9 mouse cellular contexts compared by ENCODE assay signal in genomic region chr4:115657104-115657866, GRCm38 (mm10). TPM values are rescaled to one million over a fixed set of nuclear protein-coding genes. Genes with fewer than 3 reads are reported as not detected.
A peak's percentile ranks its signal among the peaks of the same experiment; 100 is the strongest.
DNase-seq lines count a peak whose midpoint lies in the region; ATAC-seq and TF ChIP-seq lines count a peak whose summit lies in the region.
"Had no signal": no experiment of that assay in that cellular context is flagged by ENCODE, and none has a peak within 500 bp of the region (broad histone marks: within the 10 kb centered on the region; RNA-seq: fewer than 3 reads in every experiment).

No protein-coding gene starts in this region.

- TF ChIP-seq CTCF in MEL (IDR thresholded peaks at IDR 0.05 in 2 of 3, conservative IDR thresholded peaks at IDR 0.05 in 1 of 3; ENCODE audit: control insufficient read depth in 1 of 3, insufficient read depth in 1 of 3, low read depth in 2 of 3, low read length in 3 of 3, poor library complexity in 1 of 3, severe bottlenecking in 1 of 3): no peak
- no peak for TF ChIP-seq CTCF in intestine, postnatal 0 days (IDR thresholded peaks at IDR 0.05; ENCODE audit: low read depth)

- peak overlapping the region; percentile 50 for H3K9ac ChIP-seq in MEL (ENCODE audit: control insufficient read depth, low read depth, low read length, poor library complexity, severe bottlenecking)
- peak overlapping the region; percentile 42; the same call in 1 of the 2 replicates for H3K9ac ChIP-seq in intestine, postnatal 0 days (ENCODE audit: low read depth, low read length)
- H3K9ac ChIP-seq in limb, embryonic 13.5 days: peak overlapping the region; percentile 60
- H3K9ac ChIP-seq in midbrain, embryonic 11.5 days (ENCODE audit: low read length): peak overlapping the region; percentile 60
- 0 out of 2 replicates have a peak overlapping the region, but pooled peaks have one; percentile 18 for H3K9ac ChIP-seq in stomach, embryonic 14.5 days (replicated peaks; ENCODE audit: low read depth, low read length)

- H3K4me1 ChIP-seq in MEL (ENCODE audit: control insufficient read depth in 1 of 2, insufficient read depth in 2 of 2, low read length in 2 of 2): peaks cover 4 to 21% of the 10 kb centered on the region in 2 experiments; a peak in 3 of 4 replicates
- no peaks in the 10 kb centered on the region for H3K4me1 ChIP-seq in intestine, postnatal 0 days (replicated peaks; ENCODE audit: control insufficient read depth, insufficient read depth, low read length)
- H3K4me1 ChIP-seq in limb, embryonic 13.5 days: peaks cover 4% of the 10 kb centered on the region; the same call in 1 of the 2 replicates
- H3K4me1 ChIP-seq in midbrain, embryonic 11.5 days (ENCODE audit: control insufficient read depth, insufficient read depth, low read length): peaks cover 3% of the 10 kb centered on the region; the same call in 1 of the 2 replicates
- no peaks in the 10 kb centered on the region for H3K4me1 ChIP-seq in stomach, embryonic 14.5 days (ENCODE audit: control insufficient read depth, insufficient read depth, low read length)

- DNase-seq in MEL (ENCODE audit: low read depth, low spot score): peak; percentile 62
- DNase-seq in heart, adult 18-20 months: peak; percentile 56 to 68
- DNase-seq in midbrain, embryonic 11.5 days (ENCODE audit: low spot score, missing footprints): peak; percentile 92
- no peak for DNase-seq in cerebellum, adult 9-11 months

- no peaks in the 10 kb centered on the region for H3K9me3 ChIP-seq in MEL (replicated peaks; ENCODE audit: insufficient read depth, low read length)
- H3K9me3 ChIP-seq in intestine, postnatal 0 days (ENCODE audit: control insufficient read depth): no peaks in the 10 kb centered on the region
- H3K9me3 ChIP-seq in limb, embryonic 13.5 days: no peaks in the 10 kb centered on the region
- no peaks in the 10 kb centered on the region for H3K9me3 ChIP-seq in midbrain, embryonic 11.5 days (ENCODE audit: control insufficient read depth, low read length)
- H3K9me3 ChIP-seq in stomach, embryonic 14.5 days (ENCODE audit: control insufficient read depth, low read depth, low read length): no peaks in the 10 kb centered on the region

- TF ChIP-seq POLR2A in MEL (IDR thresholded peaks at IDR 0.05; ENCODE audit: control insufficient read depth in 1 of 2, insufficient read depth in 1 of 2, low read depth in 1 of 2, low read length in 2 of 2, poor library complexity in 1 of 2): no peak

- WGBS in intestine, postnatal 0 days: 2% methylated on average over 34 of the region's 34 CpGs
- 2% methylated on average over 33 of the region's 34 CpGs for WGBS in limb, embryonic 13.5 days
- WGBS in midbrain, embryonic 11.5 days: 3% methylated on average over 32 of the region's 34 CpGs
- 2% methylated on average over 33 of the region's 34 CpGs for WGBS in stomach, embryonic 14.5 days

- peak overlapping the region; percentile 68 for H3K27ac ChIP-seq in MEL (ENCODE audit: control insufficient read depth, low read depth, low read length)
- H3K27ac ChIP-seq in intestine, postnatal 0 days (ENCODE audit: low read depth, low read length): no peak overlapping the region
- no peak overlapping the region for H3K27ac ChIP-seq in limb, embryonic 13.5 days
- no peak overlapping the region for H3K27ac ChIP-seq in midbrain, embryonic 11.5 days (ENCODE audit: low read depth, low read length)
- peak overlapping the region; percentile 66; the same call in 1 of the 2 replicates for H3K27ac ChIP-seq in stomach, embryonic 14.5 days (ENCODE audit: low read length)

- peak overlapping the region; percentile 87 for H3K4me2 ChIP-seq in intestine, postnatal 0 days (replicated peaks; ENCODE audit: low read depth)
- peak overlapping the region; percentile 86 for H3K4me2 ChIP-seq in limb, embryonic 13.5 days (replicated peaks)
- H3K4me2 ChIP-seq in midbrain, embryonic 11.5 days: peak overlapping the region; percentile 78
- peak overlapping the region; percentile 91 for H3K4me2 ChIP-seq in stomach, embryonic 14.5 days (replicated peaks; ENCODE audit: low read depth, low read length)

- TF ChIP-seq EP300 in MEL (IDR thresholded peaks at IDR 0.05; ENCODE audit: low read depth in 1 of 2, low read length in 2 of 2): peak; percentile 54 to 64; a peak in 3 of 4 replicates

- H3K4me3 ChIP-seq in MEL (ENCODE audit: control insufficient read depth in 1 of 2, insufficient read depth in 1 of 2, low read depth in 2 of 2, low read length in 2 of 2): peak overlapping the region; percentile 50 to 76
- peak overlapping the region; percentile 44 for H3K4me3 ChIP-seq in intestine, postnatal 0 days (ENCODE audit: low read depth, low read length)
- peak overlapping the region; percentile 46 for H3K4me3 ChIP-seq in limb, embryonic 13.5 days
- H3K4me3 ChIP-seq in midbrain, embryonic 11.5 days (ENCODE audit: low read depth, low read length): peak overlapping the region; percentile 42
- peak overlapping the region; percentile 40 for H3K4me3 ChIP-seq in stomach, embryonic 14.5 days (ENCODE audit: low read depth, low read length)

- peaks cover 0 to 27% of the 10 kb centered on the region in 2 experiments; a peak in 2 of 4 replicates for H3K36me3 ChIP-seq in MEL (ENCODE audit: control insufficient read depth in 1 of 2, insufficient read depth in 2 of 2, low read length in 2 of 2)
- no peaks in the 10 kb centered on the region for H3K36me3 ChIP-seq in intestine, postnatal 0 days (ENCODE audit: control insufficient read depth, insufficient read depth)
- H3K36me3 ChIP-seq in limb, embryonic 13.5 days: no peaks in the 10 kb centered on the region
- H3K36me3 ChIP-seq in midbrain, embryonic 11.5 days (ENCODE audit: control insufficient read depth, insufficient read depth, low read length): no peaks in the 10 kb centered on the region
- no peaks in the 10 kb centered on the region for H3K36me3 ChIP-seq in stomach, embryonic 14.5 days (ENCODE audit: control insufficient read depth, insufficient read depth, low read length)

- ATAC-seq in common myeloid progenitor, adult 5-6 weeks (replicated peaks; ENCODE audit: low read depth, poor library complexity, severe bottlenecking): peak; percentile 87
- peak; percentile 45; the same call in 1 of the 2 replicates for ATAC-seq in intestine, postnatal 0 days
- no peak for ATAC-seq in limb, embryonic 13.5 days (ENCODE audit: low FRiP score, low read depth)
- peak; percentile 90 for ATAC-seq in midbrain, embryonic 11.5 days (ENCODE audit: low FRiP score)
- ATAC-seq in stomach, embryonic 14.5 days (ENCODE audit: insufficient number of reproducible peaks, insufficient read depth, low FRiP score, low read depth): peak; percentile 93

- no peak for TF ChIP-seq RAD21 in MEL (IDR thresholded peaks at IDR 0.05; ENCODE audit: low read depth, low read length)

- H3K27me3 ChIP-seq in MEL (ENCODE audit: control insufficient read depth in 1 of 2, insufficient read depth in 2 of 2, low read length in 2 of 2): no peaks in the 10 kb centered on the region
- no peaks in the 10 kb centered on the region for H3K27me3 ChIP-seq in intestine, postnatal 0 days (replicated peaks; ENCODE audit: control insufficient read depth, insufficient read depth, low read length)
- peaks cover 7% of the 10 kb centered on the region; the same call in 1 of the 2 replicates for H3K27me3 ChIP-seq in limb, embryonic 13.5 days
- H3K27me3 ChIP-seq in midbrain, embryonic 11.5 days (ENCODE audit: control insufficient read depth, insufficient read depth, low read length): no peaks in the 10 kb centered on the region
- no peaks in the 10 kb centered on the region for H3K27me3 ChIP-seq in stomach, embryonic 14.5 days (ENCODE audit: control insufficient read depth, insufficient read depth, low read length)

- H3K79me2 ChIP-seq in MEL (ENCODE audit: control insufficient read depth, insufficient read depth, low read length, poor library complexity): no peaks in the 10 kb centered on the region; the same call in 1 of the 2 replicates

TF ChIP-seq in MEL, 35 proteins besides CTCF, POLR2A, EP300 and RAD21 (continues in another document):
- TF ChIP-seq MAX (IDR thresholded peaks at IDR 0.05; ENCODE audit: low read length) (peak; percentile 36; the same call in 1 of the 2 replicates), GABPA (IDR thresholded peaks at IDR 0.05; ENCODE audit: low read depth, low read length) (no peak), MAZ (IDR thresholded peaks at IDR 0.05; ENCODE audit: low read depth, low read length) (no peak), MYC (IDR thresholded peaks at IDR 0.05; ENCODE audit: low read depth, low read length) (no peak), SIN3A (IDR thresholded peaks at IDR 0.05; ENCODE audit: low read length) (no peak; the same call in 1 of the 2 replicates), ELF1 (IDR thresholded peaks at IDR 0.05; ENCODE audit: low read depth, low read length) (no peak), MEF2A (IDR thresholded peaks at IDR 0.05; ENCODE audit: extremely low read depth, insufficient replicate concordance, low read depth, low read length, poor library complexity, severe bottlenecking) (no peak), NRF1 (IDR thresholded peaks at IDR 0.05; ENCODE audit: insufficient read depth, low read depth, low read length, poor library complexity, severe bottlenecking) (peak; percentile 66), TAL1 (IDR thresholded peaks at IDR 0.05; ENCODE audit: low read length) (peak; percentile 63), JUND (IDR thresholded peaks at IDR 0.05; ENCODE audit: low read depth, low read length) (no peak), TCF12 (IDR thresholded peaks at IDR 0.05; ENCODE audit: low read depth, low read length) (peak; percentile 60), TBP (IDR thresholded peaks at IDR 0.05; ENCODE audit: low read depth, low read length) (no peak)

RNA-seq across cellular contexts. Expression of gene Cyp4b1, which starts 9.8 kb away (rescaled TPM):
- 0.92 and 1.1 TPM in 2 replicates for total RNA-seq in MEL (2012; rRNA removed)
- 1 to 10 TPM in 1 of 2 experiments, not detected in 1; 2.1 TPM for polyA plus RNA-seq in MEL (2012; ENCODE audit: insufficient read depth in 1 of 2, insufficient read length in 2 of 2, low read depth in 1 of 2, low replicate concordance in 2 of 2, missing spikeins in 1 of 2)
- total RNA-seq in common myeloid progenitor, adult 5-6 weeks (2017): 0.14 and 2.9 TPM in 2 replicates
- total RNA-seq in heart, adult 18-20 months (2021): 10 to 100 TPM; 29.4 to 33.2 TPM
- polyA plus RNA-seq in intestine, postnatal 0 days (2015; fragmentation: Nextera tagmentation; extraction: Ambion mirVana): 2.6 TPM in 2 replicates
- 0.08 and 0.36 TPM in 2 replicates for polyA plus RNA-seq in limb, embryonic 13.5 days (2015; fragmentation: Nextera tagmentation; extraction: Ambion mirVana)
- 0.12 TPM in 1 of 2 replicates, not detected in the other for polyA plus RNA-seq in midbrain, embryonic 11.5 days (2014; fragmentation: Nextera tagmentation; extraction: Ambion mirVana)
- 1.0 TPM in 2 replicates for polyA plus RNA-seq in stomach, embryonic 14.5 days (2014; fragmentation: Nextera tagmentation; extraction: Ambion mirVana)

RNA-seq across cellular contexts. Expression of gene Cyp4a32, which starts 56.5 kb away (rescaled TPM):
- total RNA-seq in MEL (2012; rRNA removed): not detected in 2 replicates
- polyA plus RNA-seq in MEL (2012; ENCODE audit: insufficient read depth in 1 of 2, insufficient read length in 2 of 2, low read depth in 1 of 2, low replicate concordance in 2 of 2, missing spikeins in 1 of 2): not detected
- total RNA-seq in common myeloid progenitor, adult 5-6 weeks (2017): not detected in 2 replicates
- total RNA-seq in heart, adult 18-20 months (2021): not detected
- not detected in 2 replicates for polyA plus RNA-seq in intestine, postnatal 0 days (2015; fragmentation: Nextera tagmentation; extraction: Ambion mirVana)
- not detected in 2 replicates for polyA plus RNA-seq in limb, embryonic 13.5 days (2015; fragmentation: Nextera tagmentation; extraction: Ambion mirVana)
- not detected in 2 replicates for polyA plus RNA-seq in midbrain, embryonic 11.5 days (2014; fragmentation: Nextera tagmentation; extraction: Ambion mirVana)
- not detected in 2 replicates for polyA plus RNA-seq in stomach, embryonic 14.5 days (2014; fragmentation: Nextera tagmentation; extraction: Ambion mirVana)
- polyA plus RNA-seq: testis, adult 2 months had no signal

Comparison
In these comparisons a context has a peak if more than half of its experiments do, and no peak if none do; other contexts are left out.
1. H3K27ac ChIP-seq: peak in MEL (single experiment) and stomach, embryonic 14.5 days (single experiment); none in intestine, postnatal 0 days (single experiment), limb, embryonic 13.5 days (single experiment) and midbrain, embryonic 11.5 days (single experiment).
2. Peak in every context shown above with its lines, with median percentiles within 50 percentile points of each other: H3K4me3 ChIP-seq, H3K9ac ChIP-seq and H3K4me2 ChIP-seq.